Mouse (Mus musculus) spleen, adult 2 months (tissue): ENCODE data around the gene Zfp36l2.

Experiments used
- CTCF ChIP-seq: fragments of 200-500 bp; IDR thresholded peaks from 2 replicates; pipeline ENCODE4 v1.5.1; 2011; ENCODE audit warnings: mild to moderate bottlenecking, inconsistent platforms; ENCODE audit not compliant: insufficient read depth, insufficient read length, insufficient replicate concordance; ENCODE audit errors: extremely low read depth
- POLR2A ChIP-seq: fragments of 200-500 bp; IDR thresholded peaks from 2 replicates; pipeline ENCODE4 v1.6.1; 2011; ENCODE audit warnings: low read depth, low read length, inconsistent platforms

DNA sequence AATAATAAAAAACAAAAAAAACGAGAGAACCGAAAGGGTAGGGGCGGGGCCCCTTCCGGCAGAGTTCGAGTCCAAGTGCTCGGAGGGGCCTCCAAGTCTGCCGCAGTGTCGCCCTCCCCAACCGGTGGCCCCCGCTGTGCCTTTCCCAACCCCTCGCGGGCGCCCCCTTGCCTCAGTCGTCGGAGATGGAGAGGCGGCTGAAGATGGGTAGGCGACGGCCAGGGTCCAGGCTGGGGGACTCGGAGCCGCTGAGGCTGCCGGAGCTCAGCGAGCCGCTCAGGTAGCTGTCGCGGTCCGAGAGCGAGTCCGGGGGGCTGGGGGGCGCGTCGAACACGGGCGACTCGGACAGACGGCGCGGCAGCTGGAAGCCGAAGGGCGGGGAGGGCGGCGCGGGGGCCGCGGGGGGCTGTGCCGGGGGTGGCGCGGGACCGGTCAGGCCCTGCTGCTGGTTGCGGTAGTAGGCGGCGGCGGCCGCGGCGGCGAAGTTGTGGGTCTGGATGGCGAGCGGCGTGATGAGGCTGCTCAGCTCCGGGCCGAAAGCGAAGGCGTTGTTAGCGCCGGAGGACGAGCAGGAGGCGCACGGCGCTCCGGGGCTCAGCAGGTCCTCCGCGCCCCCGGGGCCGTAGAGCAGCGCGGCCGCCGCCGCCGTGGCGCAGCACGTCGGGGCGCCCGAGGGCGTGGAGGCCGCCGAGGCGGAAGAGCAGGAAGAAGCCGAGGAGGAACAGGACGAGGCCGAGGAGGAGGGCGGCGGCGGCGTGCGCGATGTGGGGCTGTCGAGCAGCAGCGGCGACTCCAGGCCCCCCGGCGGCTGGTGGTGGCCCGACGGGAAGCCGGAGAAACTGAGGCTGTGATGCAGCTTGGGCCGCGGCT lies 1.9 kb downstream of the Zfp36l2 start:
- 0 out of 2 replicates have a peak, but pooled peaks have one; percentile 11 for TF ChIP-seq CTCF
- no peak for TF ChIP-seq POLR2A
